ENCODE assay signal across 8 mouse cellular contexts in the genomic region with DNA sequence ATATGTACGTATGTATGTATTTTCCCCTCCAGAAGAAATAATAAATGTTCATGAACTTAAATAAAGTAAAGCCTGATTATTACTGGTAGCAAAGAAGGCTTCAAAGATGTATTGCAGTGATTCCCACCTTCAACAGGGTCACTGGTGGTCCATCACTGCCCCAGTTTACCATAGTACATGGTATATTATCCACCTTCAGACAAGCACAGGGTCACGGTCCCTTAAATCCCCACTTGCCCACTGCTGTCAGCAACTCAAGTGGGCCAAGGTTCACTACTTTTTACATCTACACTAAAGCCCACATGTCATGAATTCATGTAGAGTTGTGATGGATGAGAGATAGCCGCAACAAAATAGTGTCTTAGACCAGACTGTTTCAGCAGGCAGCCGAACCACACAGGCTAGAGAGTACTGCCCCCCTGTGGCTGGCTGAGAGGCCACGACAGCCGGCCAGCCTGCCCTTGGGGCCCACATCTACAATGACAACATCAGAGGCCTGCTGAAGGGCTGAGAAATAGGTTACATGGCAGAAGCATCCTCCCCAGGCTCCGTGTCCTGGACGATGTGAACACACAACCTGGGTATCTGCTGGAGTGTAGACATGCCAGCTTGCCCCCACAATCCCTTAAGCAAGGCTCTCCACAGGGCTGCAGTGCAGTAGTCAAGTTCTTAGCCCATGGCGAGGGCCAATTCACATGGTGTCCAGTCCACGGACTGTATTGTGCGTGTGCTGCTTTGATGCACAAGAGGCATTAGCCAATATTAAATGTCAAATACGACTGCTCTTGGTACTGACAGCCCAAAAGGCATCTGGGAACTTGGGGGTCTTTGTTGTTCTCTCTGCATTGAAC. TPM values are rescaled to one million over a fixed set of nuclear protein-coding genes. Genes with fewer than 3 reads are reported as not detected.
DNase-seq lines count a peak whose midpoint lies in the region; ATAC-seq and TF ChIP-seq lines count a peak whose summit lies in the region.

No protein-coding gene starts in this region.

- no peaks in the 10 kb centered on the region; the same call in 1 of the 2 replicates for H3K27me3 ChIP-seq in E14TG2a.4 (ENCODE audit: insufficient read depth, low read length)
- no peaks in the 10 kb centered on the region for H3K27me3 ChIP-seq in forebrain, embryonic 13.5 days
- H3K27me3 ChIP-seq in heart, postnatal 0 days (ENCODE audit: control insufficient read depth, insufficient read depth, low read length): no peaks in the 10 kb centered on the region
- no peaks in the 10 kb centered on the region for H3K27me3 ChIP-seq in liver, postnatal 0 days (ENCODE audit: insufficient read depth, low read length)

- no peak overlapping the region for H3K4me3 ChIP-seq in E14TG2a.4 (replicated peaks; ENCODE audit: low read length)
- H3K4me3 ChIP-seq in forebrain, embryonic 13.5 days: no peak overlapping the region
- no peak overlapping the region for H3K4me3 ChIP-seq in heart, postnatal 0 days (ENCODE audit: low read depth, low read length)
- no peak overlapping the region for H3K4me3 ChIP-seq in liver, postnatal 0 days (ENCODE audit: low read depth, low read length)
- H3K4me3 ChIP-seq in olfactory bulb, adult 2 months (ENCODE audit: insufficient read depth, low read depth, low read length): no peak overlapping the region

- WGBS in forebrain, embryonic 13.5 days: 49% methylated on average over 12 of the region's 12 CpGs
- WGBS in heart, postnatal 0 days: 38% methylated on average over 12 of the region's 12 CpGs
- WGBS in liver, postnatal 0 days (ENCODE audit: insufficient replicate concordance): 47% methylated on average over 12 of the region's 12 CpGs
- WGBS in olfactory bulb, adult 2 months: 64% methylated on average over 12 of the region's 12 CpGs

- TF ChIP-seq POLR2A in olfactory bulb, adult 2 months (IDR thresholded peaks at IDR 0.05; ENCODE audit: insufficient read depth, low read depth, low read length): no peak

- H3K9ac ChIP-seq in forebrain, embryonic 13.5 days: no peak overlapping the region
- H3K9ac ChIP-seq in heart, postnatal 0 days (replicated peaks; ENCODE audit: low read depth, low read length): no peak overlapping the region
- H3K9ac ChIP-seq in liver, postnatal 0 days (replicated peaks): no peak overlapping the region

- no peak for TF ChIP-seq EP300 in heart, postnatal 0 days (IDR thresholded peaks at IDR 0.05; ENCODE audit: low read depth)
- no peak for TF ChIP-seq EP300 in liver, postnatal 0 days (IDR thresholded peaks at IDR 0.05; ENCODE audit: low read depth)

- peak; percentile 62 for DNase-seq in heart, postnatal 0 days (ENCODE audit: low spot score)
- peak; percentile 86 for DNase-seq in kidney, postnatal 14 days
- DNase-seq in liver, postnatal 0 days: peak; percentile 77
- peak; percentile 60 to 74 for DNase-seq in urinary bladder, postnatal 4 days (ENCODE audit: low spot score in 2 of 2)

- H3K27ac ChIP-seq in forebrain, embryonic 13.5 days: no peak overlapping the region
- H3K27ac ChIP-seq in heart, postnatal 0 days (ENCODE audit: low read depth): no peak overlapping the region
- no peak overlapping the region for H3K27ac ChIP-seq in liver, postnatal 0 days (ENCODE audit: low read depth)
- no peak overlapping the region for H3K27ac ChIP-seq in olfactory bulb, adult 2 months (ENCODE audit: insufficient read depth, low read depth, low read length)

- no peak overlapping the region for H3K4me2 ChIP-seq in forebrain, embryonic 13.5 days
- no peak overlapping the region for H3K4me2 ChIP-seq in heart, postnatal 0 days (ENCODE audit: low read depth, low read length)
- H3K4me2 ChIP-seq in liver, postnatal 0 days (ENCODE audit: low read depth, low read length): no peak overlapping the region

- ATAC-seq in cerebellum, adult (ENCODE audit: insufficient number of reproducible peaks, low FRiP score, low TSS enrichment): peak; percentile 64; the same call in 1 of the 2 replicates
- peak; percentile 65 for ATAC-seq in forebrain, embryonic 13.5 days
- peak; percentile 82 for ATAC-seq in heart, postnatal 0 days (ENCODE audit: insufficient read depth, low read depth)
- ATAC-seq in liver, postnatal 0 days: peak; percentile 71; the same call in 1 of the 2 replicates

- H3K36me3 ChIP-seq in E14TG2a.4 (ENCODE audit: insufficient read depth, low read length): no peaks in the 10 kb centered on the region
- no peaks in the 10 kb centered on the region for H3K36me3 ChIP-seq in forebrain, embryonic 13.5 days (ENCODE audit: poor library complexity, severe bottlenecking)
- no peaks in the 10 kb centered on the region for H3K36me3 ChIP-seq in heart, postnatal 0 days (replicated peaks; ENCODE audit: control insufficient read depth, insufficient read depth, low read length)
- H3K36me3 ChIP-seq in liver, postnatal 0 days (replicated peaks; ENCODE audit: insufficient read depth, low read length): no peaks in the 10 kb centered on the region

- TF ChIP-seq CTCF in E14TG2a.4 (conservative IDR thresholded peaks at IDR 0.05; ENCODE audit: low read length): peak; percentile 36
- TF ChIP-seq CTCF in heart, postnatal 0 days (IDR thresholded peaks at IDR 0.05; ENCODE audit: low read depth): peak; percentile 92
- peak; percentile 83 for TF ChIP-seq CTCF in liver, postnatal 0 days (IDR thresholded peaks at IDR 0.05; ENCODE audit: low read depth)
- peak; percentile 50; the same call in 1 of the 2 replicates for TF ChIP-seq CTCF in olfactory bulb, adult 2 months (IDR thresholded peaks at IDR 0.05; ENCODE audit: insufficient read depth, low read depth, low read length)

- no peaks in the 10 kb centered on the region for H3K4me1 ChIP-seq in E14TG2a.4 (replicated peaks; ENCODE audit: low read depth, low read length)
- H3K4me1 ChIP-seq in forebrain, embryonic 13.5 days: no peaks in the 10 kb centered on the region
- H3K4me1 ChIP-seq in heart, postnatal 0 days (ENCODE audit: control insufficient read depth, insufficient read depth): no peaks in the 10 kb centered on the region
- no peaks in the 10 kb centered on the region for H3K4me1 ChIP-seq in liver, postnatal 0 days (ENCODE audit: insufficient read depth)
- H3K4me1 ChIP-seq in olfactory bulb, adult 2 months (ENCODE audit: control insufficient read depth, insufficient read depth, low read length): peaks cover 6% of the 10 kb centered on the region; the same call in 1 of the 2 replicates

- no peaks in the 10 kb centered on the region for H3K9me3 ChIP-seq in E14TG2a.4 (ENCODE audit: low read length)
- no peaks in the 10 kb centered on the region for H3K9me3 ChIP-seq in forebrain, embryonic 13.5 days (replicated peaks)
- H3K9me3 ChIP-seq in heart, postnatal 0 days (replicated peaks; ENCODE audit: control insufficient read depth, low read length): no peaks in the 10 kb centered on the region
- H3K9me3 ChIP-seq in liver, postnatal 0 days (ENCODE audit: low read length): no peaks in the 10 kb centered on the region

RNA-seq across cellular contexts. Expression of a gene that starts 29.6 kb away (rescaled TPM):
- polyA plus RNA-seq in forebrain, embryonic 13.5 days (2015; fragmentation: Nextera tagmentation; extraction: Ambion mirVana): 19.9 and 22.4 TPM in 2 replicates
- total RNA-seq in heart, postnatal 0 days (2014; rRNA removed; ENCODE audit: low replicate concordance): 33.9 and 36.5 TPM in 2 replicates
- 13.8 and 15.0 TPM in 2 replicates for polyA plus RNA-seq in heart, postnatal 0 days (2015; fragmentation: Nextera tagmentation; extraction: Ambion mirVana)
- polyA plus RNA-seq in liver, postnatal 0 days (2015; fragmentation: Nextera tagmentation; extraction: Ambion mirVana): 3.4 and 3.8 TPM in 2 replicates
- polyA plus RNA-seq in olfactory bulb, adult 2 months (2012; ENCODE audit: insufficient read depth, insufficient read length, low replicate concordance, missing spikeins): not detected in 2 replicates

Comparison
In these comparisons a context has a peak if more than half of its experiments do, and no peak if none do; other contexts are left out.
1. CTCF ChIP-seq: peak in every context shown above with its lines; median percentile 92 in heart, postnatal 0 days; 83 in liver, postnatal 0 days; 50 in olfactory bulb, adult 2 months; 36 in E14TG2a.4.